Mouse (Mus musculus) heart, embryonic 10.5 days (tissue): Measurements from ENCODE around the gene Cd248. TPM values are rescaled to one million over a fixed set of nuclear protein-coding genes. Genes with fewer than 3 reads are reported as not detected.

Experiments
- DNase-seq: peaks from one replicate; pipeline ENCODE4 v3.0.0-alpha.2; 2017; ENCODE audit warnings: low spot score
- H3K27ac ChIP-seq: fragments of 300-500 bp; sonication (generic); 2 replicates; pipeline ENCODE4 v1.5.1; 2016; ENCODE audit warnings: mild to moderate bottlenecking
- H3K27me3 ChIP-seq: fragments of 300-500 bp; sonication (generic); 2 replicates; pipeline ENCODE4 v1.6.1; 2016; ENCODE audit warnings: mild to moderate bottlenecking; ENCODE audit not compliant: poor library complexity, insufficient read depth, severe bottlenecking
- H3K36me3 ChIP-seq: fragments of 300-500 bp; sonication (generic); 2 replicates; pipeline ENCODE4 v1.6.1; 2016; ENCODE audit warnings: mild to moderate bottlenecking, moderate library complexity
- H3K4me1 ChIP-seq: fragments of 300-500 bp; sonication (generic); 2 replicates; pipeline ENCODE4 v1.6.1; 2016; ENCODE audit warnings: mild to moderate bottlenecking
- H3K4me3 ChIP-seq: fragments of 300-500 bp; sonication (generic); 2 replicates; pipeline ENCODE4 v1.5.1; 2016; ENCODE audit warnings: mild to moderate bottlenecking, moderate library complexity
- H3K9me3 ChIP-seq: fragments of 300-500 bp; sonication (generic); 2 replicates; pipeline ENCODE4 v1.6.1; 2016; ENCODE audit warnings: mild to moderate bottlenecking, moderate library complexity
- WGBS: fragments of 180-500 bp; shearing (Covaris S2); methylation state at CpG from one replicate; pipeline ENCODE4 v1.1.7; 2016; 5-methylcytosine and 5-hydroxymethylcytosine counted together
- polyA plus RNA-seq: library from polyadenylated mRNA; unstranded; fragments of >200 nt; fragmentation: Nextera tagmentation; extraction: Ambion mirVana; gene quantifications from 2 replicates; pipeline ENCODE4 v1.2.1, GENCODE M21; 2016

Cd248 gene
- polyA plus RNA-seq, 1 experiment from 2014 or later: 43.4 TPM

- H3K9me3 ChIP-seq: no peaks in the 10 kb centered on the region
- under 1% methylated on average over 58 of the region's 58 CpGs for WGBS
- H3K4me1 ChIP-seq: peaks cover 31% of the 10 kb centered on the region
- peaks cover 37% of the 10 kb centered on the region for H3K36me3 ChIP-seq
- peaks cover 34% of the 10 kb centered on the region for H3K27me3 ChIP-seq
- peak within 1 kb of the TSS; percentile 94 for H3K4me3 ChIP-seq
- H3K27ac ChIP-seq: peak within 1 kb of the TSS; percentile 88
- DNase-seq: peak; percentile 98
These were observed 20.2 kb downstream of the Cd248 start, which contains the start of gene Yif1a for GRCm38 (mm10) chr19:5087884-5088728. Gene Yif1a (plus strand): TSS chr19:5088538.

- DNase-seq: no peak
- Histone ChIP-seq H3K27ac (peak overlapping the region; percentile 88; the same call in 1 of the 2 replicates), H3K27me3 (peaks cover 22% of the 10 kb centered on the region), H3K4me1 (peaks cover 40% of the 10 kb centered on the region), H3K9me3 (no peaks in the 10 kb centered on the region), H3K4me3 (peak overlapping the region; percentile 94), H3K36me3 (peaks cover 40% of the 10 kb centered on the region)
- 90% methylated on average over 4 of the region's 4 CpGs for WGBS
These were observed 21.4 kb downstream of the Cd248 start for GRCm38 (mm10) chr19:5089324-5089723.

- no peak for DNase-seq
- Histone ChIP-seq H3K36me3 (peaks cover 40% of the 10 kb centered on the region), H3K27ac (no peak overlapping the region), H3K9me3 (no peaks in the 10 kb centered on the region), H3K4me1 (peaks cover 53% of the 10 kb centered on the region), H3K27me3 (no peaks in the 10 kb centered on the region; the same call in 1 of the 2 replicates), H3K4me3 (no peak overlapping the region)
- WGBS: 85% methylated on average over 10 of the region's 10 CpGs
These were observed 24.2 kb downstream of the Cd248 start for GRCm38 (mm10) chr19:5092083-5092482.

DNA sequence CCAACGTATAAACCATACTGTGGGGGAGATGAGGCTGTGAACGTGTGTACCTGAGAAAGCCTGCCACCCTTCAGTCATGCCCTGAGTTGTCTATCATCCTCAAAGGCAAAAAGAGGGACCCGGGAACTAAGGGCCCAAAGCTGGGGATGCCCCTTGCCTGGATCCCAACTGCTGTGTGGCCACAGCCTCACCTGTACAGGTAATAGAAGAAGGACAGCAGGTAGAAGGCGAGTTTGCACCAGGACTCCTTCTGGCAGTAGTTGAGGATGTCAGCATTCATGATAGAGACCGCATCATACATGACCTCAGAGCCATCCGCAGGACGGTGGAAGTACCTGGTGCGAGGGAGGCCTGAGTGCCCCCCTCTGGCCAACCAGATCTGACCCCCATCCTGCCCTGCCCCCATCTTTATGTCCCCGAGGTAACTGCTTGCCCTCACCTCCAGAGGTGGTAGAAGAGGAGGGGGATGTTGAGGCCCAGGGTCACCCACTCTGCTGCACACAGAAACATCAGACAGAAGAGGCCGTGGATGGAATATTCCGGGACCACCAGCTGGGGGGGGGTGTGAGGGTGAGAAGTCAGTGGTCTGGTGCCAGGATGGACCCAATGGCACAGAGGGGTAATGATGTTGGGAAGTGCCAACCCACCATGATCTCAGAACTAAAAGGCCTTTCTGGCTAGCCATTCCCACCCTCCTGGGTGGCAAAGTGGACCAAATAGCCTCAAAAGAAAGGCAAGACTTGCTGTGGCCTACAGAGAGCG, 25.8 kb downstream of the Cd248 start:
- H3K4me1 ChIP-seq: peaks cover 60% of the 10 kb centered on the region
- no peaks in the 10 kb centered on the region for H3K9me3 ChIP-seq
- 0 out of 2 replicates have a peak overlapping the region, but pooled peaks have one; percentile 22 for H3K27ac ChIP-seq
- DNase-seq: no peak
- 67% methylated on average over 12 of the region's 12 CpGs for WGBS
- H3K4me3 ChIP-seq: no peak overlapping the region
- no peaks in the 10 kb centered on the region; the same call in 1 of the 2 replicates for H3K27me3 ChIP-seq
- peaks cover 40% of the 10 kb centered on the region for H3K36me3 ChIP-seq

- Histone ChIP-seq H3K27ac (0 out of 2 replicates have a peak overlapping the region, but pooled peaks have one; percentile 22), H3K27me3 (no peaks in the 10 kb centered on the region; the same call in 1 of the 2 replicates), H3K9me3 (no peaks in the 10 kb centered on the region), H3K36me3 (peaks cover 40% of the 10 kb centered on the region), H3K4me1 (peaks cover 60% of the 10 kb centered on the region), H3K4me3 (peak overlapping the region; percentile 22; the same call in 1 of the 2 replicates)
- peak; percentile 96 for DNase-seq
- WGBS: 0% methylated on average over 21 of the region's 21 CpGs
These were observed 26.4 kb downstream of the Cd248 start for GRCm38 (mm10) chr19:5094243-5094632.

- DNase-seq: no peak
- H3K27ac ChIP-seq: no peak overlapping the region
- H3K9me3 ChIP-seq: no peaks in the 10 kb centered on the region
- H3K36me3 ChIP-seq: peaks cover 41% of the 10 kb centered on the region
- no peaks in the 10 kb centered on the region; the same call in 1 of the 2 replicates for H3K27me3 ChIP-seq
- H3K4me1 ChIP-seq: peaks cover 63% of the 10 kb centered on the region
- 47% methylated on average over 11 of the region's 11 CpGs for WGBS
- H3K4me3 ChIP-seq: peak overlapping the region; percentile 22; the same call in 1 of the 2 replicates
These were observed 27.0 kb downstream of the Cd248 start for GRCm38 (mm10) chr19:5094746-5095417.

- Histone ChIP-seq H3K9me3 (no peaks in the 10 kb centered on the region), H3K4me3 (peak overlapping the region; percentile 22), H3K36me3 (peaks cover 43% of the 10 kb centered on the region), H3K27me3 (no peaks in the 10 kb centered on the region; the same call in 1 of the 2 replicates), H3K27ac (peak overlapping the region; percentile 36; the same call in 1 of the 2 replicates), H3K4me1 (peaks cover 66% of the 10 kb centered on the region)
- DNase-seq: no peak
- 9% methylated on average over 9 of the region's 9 CpGs for WGBS
These were observed 28.1 kb downstream of the Cd248 start for GRCm38 (mm10) chr19:5095887-5096474.

- Histone ChIP-seq H3K4me1 (peaks cover 66% of the 10 kb centered on the region), H3K27me3 (no peaks in the 10 kb centered on the region; the same call in 1 of the 2 replicates), H3K4me3 (peak overlapping the region; percentile 71), H3K27ac (peak overlapping the region; percentile 84), H3K9me3 (no peaks in the 10 kb centered on the region), H3K36me3 (peaks cover 43% of the 10 kb centered on the region)
- WGBS: 4% methylated on average over 31 of the region's 31 CpGs
- no peak for DNase-seq
These were observed 29.9 kb downstream of the Cd248 start for GRCm38 (mm10) chr19:5097521-5098362.

GRCm38 (mm10) chr19:5098363-5099143, 30.7 kb downstream of the Cd248 start, which contains the start of gene Cnih2:
Gene Cnih2 (minus strand): TSS chr19:5098521.
- 4% methylated on average over 27 of the region's 48 CpGs for WGBS
- peaks cover 44% of the 10 kb centered on the region for H3K36me3 ChIP-seq
- no peaks in the 10 kb centered on the region for H3K9me3 ChIP-seq
- peak within 1 kb of the TSS; percentile 84 for H3K27ac ChIP-seq
- H3K4me1 ChIP-seq: peaks cover 64% of the 10 kb centered on the region
- H3K4me3 ChIP-seq: peak within 1 kb of the TSS; percentile 71
- no peak for DNase-seq
- H3K27me3 ChIP-seq: no peaks in the 10 kb centered on the region; the same call in 1 of the 2 replicates

- Histone ChIP-seq H3K27ac (peak overlapping the region; percentile 98), H3K4me1 (peaks cover 37% of the 10 kb centered on the region), H3K4me3 (peak overlapping the region; percentile 90), H3K36me3 (peaks cover 76% of the 10 kb centered on the region), H3K9me3 (no peaks in the 10 kb centered on the region), H3K27me3 (no peaks in the 10 kb centered on the region)
- DNase-seq: no peak
- 15% methylated on average over 9 of the region's 9 CpGs for WGBS
These were observed 38.2 kb downstream of the Cd248 start for GRCm38 (mm10) chr19:5106074-5106473.

GRCm38 (mm10) chr19:5106731-5107191, 38.9 kb downstream of the Cd248 start, which contains the start of gene Rab1b:
Gene Rab1b (minus strand): TSS chr19:5107072.
- WGBS: under 1% methylated on average over 45 of the region's 46 CpGs
- DNase-seq: peak; percentile 99
- Histone ChIP-seq H3K4me1 (peaks cover 37% of the 10 kb centered on the region), H3K36me3 (peaks cover 76% of the 10 kb centered on the region), H3K9me3 (no peaks in the 10 kb centered on the region), H3K27me3 (no peaks in the 10 kb centered on the region), H3K27ac (peak within 1 kb of the TSS; percentile 98), H3K4me3 (peak within 1 kb of the TSS; percentile 90)
